Mouse (Mus musculus) frontal cortex, postnatal 14 days (tissue): ENCODE data around the gene Gm8247.
"Not testable (repeated sequence)": the region's sequence is repeated elsewhere in the genome, so short reads cannot be mapped to it uniquely, and the experiment has no call there.

Source experiments
- DNase-seq, 2 experiments: peaks; one replicate each; pipeline ENCODE4 v3.0.0; 2022; ENCODE audit warnings: low spot score in 2 of 2

Gene Gm8247

GRCm38 (mm10) chr14:44582853-44583252 is at the start of gene Gm8247:
Gene Gm8247 (plus strand): TSS chr14:44583153.
- DNase-seq, result not testable (repeated sequence)

GRCm38 (mm10) chr14:44547961-44548360 is 35.0 kb upstream of the Gm8247 start:
- DNase-seq, result not testable (repeated sequence)

GRCm38 (mm10) chr14:44591765-44592164 is 8.8 kb downstream of the Gm8247 start:
- peak in 1 of 2 experiments; percentile 1 for DNase-seq

- not testable (repeated sequence) for DNase-seq
Observed at GRCm38 (mm10) chr14:44627737-44628136, 44.8 kb downstream of the Gm8247 start, which contains the start of gene Gm5624. Gene Gm5624 (minus strand): TSS chr14:44627938.
